Mouse (Mus musculus) layer of hippocampus, postnatal 25 days (tissue): Measurements from ENCODE around the gene Rp2. TPM values are rescaled to one million over a fixed set of nuclear protein-coding genes. Genes with fewer than 3 reads are reported as not detected.

Source experiments
- DNase-seq, 2 experiments: peaks; one replicate each; pipeline ENCODE4 v3.0.0; 2022; ENCODE audit warnings: mixed read lengths in 2 of 2, low spot score in 1 of 2; ENCODE audit errors: extremely low spot score in 1 of 2
- total RNA-seq, 2 experiments: library from RNA; stranded (reverse); gene quantifications; 2 replicates each; pipeline ENCODE4 v1.2.3; 2021

The Rp2 gene
- total RNA-seq, 2 experiments from 2014 or later: 16.3 to 17.3 TPM

DNA sequence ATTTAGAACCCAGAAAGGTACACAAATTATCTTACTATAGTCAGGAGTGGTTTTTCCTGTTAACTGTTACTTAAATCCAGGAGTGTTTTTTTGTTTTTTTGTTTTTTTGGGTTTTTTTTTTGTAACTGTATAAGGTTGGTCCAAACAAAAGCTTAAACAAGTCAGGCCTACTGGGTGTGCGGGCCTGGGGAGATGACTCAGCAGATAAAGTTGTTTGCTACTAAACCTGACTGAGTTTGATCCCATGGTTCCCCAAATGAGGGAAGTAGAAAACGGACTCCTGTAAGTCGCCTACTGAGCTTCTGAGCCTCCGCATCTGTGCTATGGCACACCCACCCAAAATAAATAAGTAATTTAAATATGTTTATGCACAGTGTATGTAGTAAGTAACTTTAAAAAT lies 55.3 kb downstream of the Rp2 start:
- no peak for DNase-seq

DNA sequence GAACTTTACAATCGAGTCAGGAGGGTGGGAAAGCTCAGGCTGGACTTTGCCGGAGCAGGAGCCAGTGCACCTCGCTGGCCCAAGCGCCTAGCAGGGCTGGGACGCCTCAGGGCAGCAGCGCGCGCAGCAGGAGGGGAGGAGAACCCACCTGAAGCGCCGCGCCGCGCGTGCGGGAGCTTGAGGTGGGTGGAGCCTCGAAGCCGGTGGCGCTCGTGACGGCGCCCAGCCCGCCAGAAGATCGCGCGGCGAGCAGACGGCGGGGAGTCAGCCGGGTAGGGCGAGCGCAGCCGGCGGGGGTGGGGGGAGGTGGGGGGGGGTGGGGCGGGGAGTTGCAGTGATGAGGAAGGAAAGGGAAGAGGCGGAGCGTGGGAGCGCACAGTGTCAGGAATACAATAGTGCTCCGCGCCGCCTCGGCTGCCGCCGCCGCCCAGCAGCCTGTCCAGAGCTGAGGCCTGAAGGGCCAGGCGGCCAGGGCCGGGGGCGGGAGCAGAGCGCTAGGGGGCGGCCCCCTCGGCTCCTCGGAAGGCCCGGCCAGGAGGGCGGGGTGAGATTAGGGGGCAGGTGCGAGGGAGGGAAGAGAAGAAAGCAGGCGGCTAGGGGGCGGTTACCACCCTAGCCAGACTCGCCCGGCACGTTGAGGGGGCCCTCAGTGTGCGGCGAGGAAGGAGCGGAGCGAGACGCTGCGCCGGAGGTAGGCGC lies 61.0 kb downstream of the Rp2 start, which contains the start of gene Jade3:
TSS of gene Jade3 (plus strand) at position 549 of the 699 bp plus-strand sequence.
- peak; percentile 40 for DNase-seq

DNA sequence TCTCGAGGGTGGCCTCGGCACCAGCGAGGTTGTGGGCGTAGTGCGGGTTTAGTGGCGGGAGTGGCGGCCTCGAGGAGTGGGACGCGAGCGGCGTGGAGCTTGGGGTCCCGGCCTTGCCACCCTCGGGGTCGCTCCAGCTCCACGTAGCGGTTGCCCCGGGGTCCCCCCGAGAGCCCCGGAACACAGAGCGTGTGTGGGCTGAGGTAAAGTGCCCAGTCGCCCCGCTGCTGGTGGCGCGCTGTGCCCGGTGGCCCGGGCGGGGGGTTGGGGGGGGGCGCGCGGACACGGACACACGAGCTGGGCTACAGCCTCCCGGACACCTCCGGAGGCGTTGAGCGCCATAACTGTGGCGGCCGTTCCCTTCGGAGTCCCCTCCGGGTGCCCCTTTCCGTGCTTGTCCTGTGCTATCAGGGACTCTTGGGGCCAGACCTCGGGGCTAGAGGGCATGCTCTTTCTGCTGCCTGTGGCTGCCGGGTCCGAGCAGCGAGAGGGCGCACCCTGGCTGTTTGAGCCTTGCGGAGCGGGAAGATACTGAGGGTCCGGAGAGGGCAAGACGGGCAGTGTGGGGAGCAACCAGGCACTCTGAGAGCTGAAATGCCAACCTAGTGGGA lies 61.7 kb downstream of the Rp2 start:
- peak in 1 of 2 experiments; percentile 8 for DNase-seq

Other genes with a start within 250 kb of the Rp2 start
- 10 to 100 TPM; 63.4 to 64.5 TPM for gene Slc9a7, start 72.7 kb upstream of the Rp2 start, total RNA-seq
- 1 to 10 TPM; 6.6 to 6.9 TPM for gene Jade3, start 61.2 kb downstream of the Rp2 start, total RNA-seq
- gene Rgn, start 185.3 kb downstream of the Rp2 start, total RNA-seq: under 1 TPM in 1 of 2 experiments, not detected in 1; 0.44 TPM